Mouse (Mus musculus) hindbrain, embryonic 15.5 days (tissue): ENCODE measurements around the gene Twist2. TPM values are rescaled to one million over a fixed set of nuclear protein-coding genes. Genes with fewer than 3 reads are reported as not detected.

ENCODE experiments used
- ATAC-seq: fragments of 200-750 bp; cut with Nextera tagmentation; 2 replicates; pipeline ENCODE4 v1.8.0; 2017; ENCODE audit warnings: low read depth, moderate number of reproducible peaks, moderate TSS enrichment; ENCODE audit not compliant: low FRiP score
- H3K27ac ChIP-seq: fragments of 300-500 bp; sonication (generic); replicated peaks from 2 replicates; pipeline ENCODE4 v1.5.1; 2015; ENCODE audit warnings: mild to moderate bottlenecking, inconsistent platforms
- H3K27me3 ChIP-seq: fragments of 300-500 bp; sonication (generic); 2 replicates; pipeline ENCODE4 v1.6.1; 2015; ENCODE audit warnings: control low read depth, inconsistent platforms
- H3K36me3 ChIP-seq: fragments of 300-500 bp; sonication (generic); 2 replicates; pipeline ENCODE4 v1.6.1; 2015; ENCODE audit warnings: control low read depth, inconsistent platforms
- H3K4me1 ChIP-seq: fragments of 300-500 bp; sonication (generic); replicated peaks from 2 replicates; pipeline ENCODE4 v1.6.1; 2015; ENCODE audit warnings: control low read depth, inconsistent platforms
- H3K4me2 ChIP-seq: fragments of 300-500 bp; sonication (generic); 2 replicates; pipeline ENCODE4 v1.6.1; 2015; ENCODE audit warnings: moderate library complexity, mild to moderate bottlenecking, inconsistent platforms
- H3K4me3 ChIP-seq: fragments of 300-500 bp; sonication (generic); 2 replicates; pipeline ENCODE4 v1.5.1; 2015; ENCODE audit warnings: mild to moderate bottlenecking, inconsistent platforms
- H3K9ac ChIP-seq: fragments of 300-500 bp; sonication (generic); 2 replicates; pipeline ENCODE4 v1.6.1; 2015; ENCODE audit warnings: inconsistent platforms
- H3K9me3 ChIP-seq: fragments of 300-500 bp; sonication (generic); 2 replicates; pipeline ENCODE4 v1.6.1; 2016; ENCODE audit warnings: control low read depth, inconsistent platforms
- WGBS: fragments of 180-500 bp; shearing (Covaris S2); methylation state at CpG from one replicate; pipeline ENCODE4 v1.1.7; 2015; 5-methylcytosine and 5-hydroxymethylcytosine counted together
- polyA plus RNA-seq: library from polyadenylated mRNA; unstranded; fragments of >200 nt; fragmentation: Nextera tagmentation; extraction: Ambion mirVana; gene quantifications from 2 replicates; pipeline ENCODE4 v1.2.1, GENCODE M21; 2015

Gene Twist2
- polyA plus RNA-seq, 1 experiment from 2014 or later = 1.9 TPM

- no peaks in the 10 kb centered on the region for H3K9me3 ChIP-seq
- H3K9ac ChIP-seq = no peak overlapping the region
- H3K4me2 ChIP-seq = no peak overlapping the region
- H3K4me1 ChIP-seq = no peaks in the 10 kb centered on the region
- no peaks in the 10 kb centered on the region for H3K27me3 ChIP-seq
- ATAC-seq = no peak
- no peaks in the 10 kb centered on the region for H3K36me3 ChIP-seq
- 91% methylated on average over 4 of the region's 4 CpGs for WGBS
- no peak overlapping the region for H3K4me3 ChIP-seq
- H3K27ac ChIP-seq = no peak overlapping the region
These were observed 21.1 kb downstream of the Twist2 start for GRCm38 (mm10) chr1:91822316-91822824.

GRCm38 (mm10) chr1:91823530-91823929, 22.3 kb downstream of the Twist2 start:
- Histone ChIP-seq H3K9ac (no peak overlapping the region), H3K27ac (no peak overlapping the region), H3K4me1 (no peaks in the 10 kb centered on the region), H3K27me3 (no peaks in the 10 kb centered on the region), H3K4me3 (no peak overlapping the region), H3K36me3 (no peaks in the 10 kb centered on the region), H3K9me3 (no peaks in the 10 kb centered on the region), H3K4me2 (no peak overlapping the region)
- 69% methylated on average over 3 of the region's 3 CpGs for WGBS
- ATAC-seq = no peak

GRCm38 (mm10) chr1:91823951-91824350, 22.7 kb downstream of the Twist2 start:
- H3K36me3 ChIP-seq = no peaks in the 10 kb centered on the region
- no peak for ATAC-seq
- H3K9ac ChIP-seq = no peak overlapping the region

GRCm38 (mm10) chr1:91825261-91825660, 24.0 kb downstream of the Twist2 start:
- Histone ChIP-seq H3K27ac (no peak overlapping the region), H3K9ac (no peak overlapping the region), H3K4me3 (no peak overlapping the region), H3K4me2 (no peak overlapping the region), H3K9me3 (no peaks in the 10 kb centered on the region), H3K36me3 (no peaks in the 10 kb centered on the region), H3K27me3 (no peaks in the 10 kb centered on the region), H3K4me1 (peaks cover 2% of the 10 kb centered on the region; the same call in 1 of the 2 replicates)
- ATAC-seq = no peak
- 56% methylated on average over 4 of the region's 4 CpGs for WGBS

More at GRCm38 (mm10) chr1:91823951-91824350, 22.7 kb downstream of the Twist2 start:
- H3K4me1 ChIP-seq = no peaks in the 10 kb centered on the region
- H3K27me3 ChIP-seq = no peaks in the 10 kb centered on the region
- no peaks in the 10 kb centered on the region for H3K9me3 ChIP-seq
- 88% methylated on average over 7 of the region's 7 CpGs for WGBS
- no peak overlapping the region for H3K4me2 ChIP-seq
- H3K27ac ChIP-seq = no peak overlapping the region
- no peak overlapping the region for H3K4me3 ChIP-seq

DNA sequence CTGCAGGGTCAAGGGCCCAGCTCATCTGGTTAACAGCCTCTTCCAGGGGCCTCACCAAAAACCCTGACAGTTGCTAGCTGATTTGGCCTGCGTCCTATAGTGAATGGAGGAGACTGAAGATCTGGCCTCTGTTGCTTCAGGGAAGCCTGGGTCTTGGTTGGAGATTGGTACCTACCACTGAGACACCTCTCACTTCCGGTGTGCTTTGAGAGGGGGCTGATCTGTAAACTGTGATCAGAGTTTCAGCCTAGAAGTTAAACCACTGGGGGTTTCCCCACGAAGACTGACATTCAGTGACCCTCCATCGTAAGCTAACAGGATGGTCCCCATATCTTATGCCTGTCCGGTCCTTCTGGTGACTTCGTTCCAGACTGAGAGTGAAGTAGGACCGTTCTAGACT, 30.7 kb downstream of the Twist2 start:
- Histone ChIP-seq H3K4me2 (no peak overlapping the region), H3K27me3 (no peaks in the 10 kb centered on the region), H3K9ac (no peak overlapping the region), H3K4me1 (peaks cover 10% of the 10 kb centered on the region), H3K36me3 (no peaks in the 10 kb centered on the region), H3K9me3 (no peaks in the 10 kb centered on the region), H3K4me3 (no peak overlapping the region), H3K27ac (no peak overlapping the region)
- 88% methylated on average over 7 of the region's 7 CpGs for WGBS
- no peak for ATAC-seq

DNA sequence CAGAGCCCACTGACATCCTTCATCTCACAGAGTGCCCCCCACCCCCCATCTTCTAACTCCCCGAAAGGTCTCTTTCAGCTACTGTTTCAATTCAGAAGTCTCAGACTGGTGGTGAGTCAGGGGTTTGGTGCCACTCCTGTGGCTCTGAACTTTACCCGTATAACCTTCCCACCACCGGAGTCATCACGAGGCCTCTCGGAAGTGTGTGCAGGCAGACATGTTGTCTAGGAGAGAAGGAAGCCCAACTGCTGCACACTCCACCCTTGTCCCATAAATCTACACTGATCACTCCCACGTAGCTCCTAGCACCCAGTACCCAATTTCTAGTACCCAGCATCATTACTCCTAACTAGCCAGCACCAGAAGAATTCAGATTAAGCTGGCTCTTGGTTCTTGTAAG, 38.3 kb downstream of the Twist2 start:
- 85% methylated on average over 6 of the region's 6 CpGs for WGBS
- Histone ChIP-seq H3K9me3 (no peaks in the 10 kb centered on the region), H3K9ac (no peak overlapping the region), H3K36me3 (no peaks in the 10 kb centered on the region), H3K4me3 (no peak overlapping the region), H3K4me2 (no peak overlapping the region), H3K27me3 (no peaks in the 10 kb centered on the region), H3K27ac (no peak overlapping the region), H3K4me1 (peaks cover 10% of the 10 kb centered on the region; the same call in 1 of the 2 replicates)
- ATAC-seq = no peak

DNA sequence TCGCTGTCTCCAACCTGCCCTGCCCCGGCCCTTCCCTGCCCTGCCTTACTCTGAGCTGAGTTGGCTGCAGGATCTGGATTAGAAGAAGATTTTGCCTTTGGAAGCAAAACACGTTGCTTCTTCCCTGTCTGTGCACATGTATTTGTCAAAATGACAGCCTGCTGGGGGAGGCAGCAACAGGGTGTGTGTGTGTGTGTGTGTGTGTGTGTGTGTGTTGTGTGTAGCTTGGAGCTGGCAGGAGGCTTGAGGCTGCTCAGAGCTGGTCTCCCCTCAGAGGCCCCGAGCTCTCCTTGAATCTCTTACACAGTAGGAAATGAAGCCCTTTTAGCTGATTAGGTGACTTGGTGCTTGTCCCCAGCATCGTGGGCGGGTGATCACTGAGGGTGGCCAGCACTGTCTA, 38.7 kb downstream of the Twist2 start:
- peaks cover 10% of the 10 kb centered on the region; the same call in 1 of the 2 replicates for H3K4me1 ChIP-seq
- no peak overlapping the region for H3K9ac ChIP-seq
- no peaks in the 10 kb centered on the region for H3K36me3 ChIP-seq
- no peak overlapping the region for H3K27ac ChIP-seq
- H3K27me3 ChIP-seq = no peaks in the 10 kb centered on the region
- no peaks in the 10 kb centered on the region for H3K9me3 ChIP-seq
- no peak overlapping the region for H3K4me2 ChIP-seq
- H3K4me3 ChIP-seq = no peak overlapping the region
- ATAC-seq = no peak
- WGBS = 75% methylated on average over 6 of the region's 6 CpGs

DNA sequence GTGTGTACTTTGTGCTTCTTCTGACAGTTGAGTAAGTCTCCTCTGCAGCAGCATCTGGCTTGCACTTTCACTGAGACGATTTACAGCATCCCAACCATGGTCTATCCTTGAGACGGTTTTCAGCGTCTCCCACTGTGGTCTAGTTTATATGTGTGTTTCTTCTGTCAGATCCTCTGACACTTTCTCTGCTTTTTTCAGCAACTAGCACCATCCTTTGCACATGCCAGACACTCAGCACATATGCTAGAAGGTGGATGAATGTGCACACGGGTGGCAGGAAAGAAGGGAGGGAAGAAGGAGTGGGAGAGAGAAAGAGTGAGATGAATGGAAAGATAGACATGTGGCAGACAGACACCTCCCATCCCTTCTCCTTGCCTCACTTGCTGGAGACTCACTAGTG, 43.0 kb downstream of the Twist2 start:
- H3K9me3 ChIP-seq = no peaks in the 10 kb centered on the region
- no peaks in the 10 kb centered on the region for H3K36me3 ChIP-seq
- no peaks in the 10 kb centered on the region for H3K27me3 ChIP-seq
- H3K9ac ChIP-seq = no peak overlapping the region
- H3K27ac ChIP-seq = no peak overlapping the region
- peaks cover 6% of the 10 kb centered on the region; the same call in 1 of the 2 replicates for H3K4me1 ChIP-seq
- H3K4me3 ChIP-seq = no peak overlapping the region
- no peak for ATAC-seq
- no peak overlapping the region for H3K4me2 ChIP-seq
- WGBS = 85% methylated on average over 4 of the region's 4 CpGs

GRCm38 (mm10) chr1:91844681-91845379, 43.6 kb downstream of the Twist2 start:
- no peak for ATAC-seq
- Histone ChIP-seq H3K9ac (no peak overlapping the region), H3K4me3 (no peak overlapping the region), H3K27me3 (no peaks in the 10 kb centered on the region), H3K9me3 (no peaks in the 10 kb centered on the region), H3K4me2 (no peak overlapping the region), H3K27ac (no peak overlapping the region), H3K36me3 (no peaks in the 10 kb centered on the region), H3K4me1 (peaks cover 3% of the 10 kb centered on the region; the same call in 1 of the 2 replicates)
- WGBS = 55% methylated on average over 8 of the region's 8 CpGs

DNA sequence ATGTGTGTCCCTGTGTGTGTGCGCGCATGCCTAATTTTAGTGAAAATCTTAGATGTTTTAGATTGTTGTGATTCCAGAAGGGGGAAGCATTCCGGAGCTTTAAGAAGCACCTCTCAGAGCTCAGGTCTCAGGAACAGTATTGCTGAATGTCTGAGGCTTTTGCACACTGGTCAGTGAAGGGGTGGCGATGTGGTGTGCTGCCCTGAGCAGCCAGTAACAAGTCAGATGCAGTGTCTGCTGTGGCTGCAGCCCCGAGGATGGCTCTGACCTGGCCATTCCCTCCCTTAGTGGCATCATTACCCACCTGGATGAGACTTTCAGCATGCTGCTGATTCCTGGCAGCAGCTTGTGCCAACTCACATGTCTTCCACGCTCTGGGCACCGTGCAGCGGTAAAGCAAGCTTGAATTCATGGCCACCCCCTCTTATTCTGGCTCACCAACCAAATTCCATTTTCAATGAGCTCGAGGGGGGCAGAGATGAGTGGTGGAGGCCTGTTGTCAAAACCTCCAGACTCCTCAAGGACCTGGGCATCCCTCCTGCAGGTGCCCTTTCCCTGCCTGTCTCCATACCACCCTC, 44.2 kb downstream of the Twist2 start:
- WGBS = 76% methylated on average over 9 of the region's 9 CpGs
- ATAC-seq = no peak

GRCm38 (mm10) chr1:91851300-91851699, 50.0 kb downstream of the Twist2 start:
- Histone ChIP-seq H3K9me3 (no peaks in the 10 kb centered on the region), H3K4me2 (no peak overlapping the region), H3K4me1 (no peaks in the 10 kb centered on the region), H3K27me3 (no peaks in the 10 kb centered on the region), H3K27ac (no peak overlapping the region), H3K36me3 (no peaks in the 10 kb centered on the region), H3K9ac (no peak overlapping the region), H3K4me3 (no peak overlapping the region)
- no peak for ATAC-seq
- 79% methylated on average over 7 of the region's 7 CpGs for WGBS

More for the DNA sequence above, 44.2 kb downstream of the Twist2 start:
- Histone ChIP-seq H3K9ac (no peak overlapping the region), H3K27me3 (no peaks in the 10 kb centered on the region), H3K9me3 (no peaks in the 10 kb centered on the region), H3K4me1 (no peaks in the 10 kb centered on the region), H3K27ac (no peak overlapping the region), H3K36me3 (no peaks in the 10 kb centered on the region), H3K4me3 (no peak overlapping the region), H3K4me2 (no peak overlapping the region)

GRCm38 (mm10) chr1:91856771-91857664, 55.8 kb downstream of the Twist2 start:
- Histone ChIP-seq H3K4me3 (no peak overlapping the region), H3K4me1 (no peaks in the 10 kb centered on the region), H3K27ac (no peak overlapping the region), H3K9ac (no peak overlapping the region), H3K36me3 (no peaks in the 10 kb centered on the region), H3K27me3 (no peaks in the 10 kb centered on the region), H3K4me2 (no peak overlapping the region), H3K9me3 (no peaks in the 10 kb centered on the region)
- ATAC-seq = no peak
- 81% methylated on average over 9 of the region's 9 CpGs for WGBS
